Mouse (Mus musculus): ENCODE measurements around the gene Cacna1b. TPM values are rescaled to one million over a fixed set of nuclear protein-coding genes. Genes with fewer than 3 reads are reported as not detected.
A peak's percentile ranks its signal among the peaks of the same experiment; 100 is the strongest.

Cacna1b gene
- polyA plus RNA-seq, 1 experiment from 2014 or later = 0.48 TPM

DNA sequence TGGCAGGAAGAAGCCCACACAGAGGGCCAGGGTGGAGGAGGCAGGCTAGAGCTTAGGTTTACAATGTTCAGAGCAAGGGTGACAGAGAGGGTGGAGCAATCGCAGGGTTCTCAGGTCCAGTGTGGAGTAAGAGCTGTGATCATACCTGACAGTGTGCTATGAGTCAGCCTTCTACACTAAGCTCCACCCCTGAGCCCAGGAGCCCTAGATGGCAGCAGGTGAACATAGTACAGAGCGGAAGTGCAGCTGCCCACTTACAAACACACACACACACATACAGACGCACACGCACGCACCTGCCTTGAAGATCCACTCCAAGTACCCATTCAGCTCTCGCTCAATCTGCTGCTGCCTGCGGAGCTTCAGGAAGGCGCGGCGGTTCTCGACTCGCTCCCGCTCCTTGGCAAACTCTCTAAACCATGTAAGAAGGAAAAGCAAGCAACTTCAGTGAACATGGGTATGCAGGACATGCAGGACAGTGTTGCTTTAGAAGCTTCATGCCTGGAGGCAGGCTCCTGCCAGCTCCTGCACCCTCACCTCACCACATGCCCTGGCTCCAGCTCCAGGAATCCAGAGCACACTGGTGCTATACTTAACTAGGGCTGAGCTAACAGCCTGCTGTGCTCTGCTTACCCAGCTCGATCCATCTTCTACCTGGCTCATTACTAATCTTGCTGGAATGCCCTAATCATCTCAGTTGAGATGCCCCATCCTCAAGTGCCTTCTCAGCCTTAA, 43.1 kb downstream of the Cacna1b start:
- no peak for DNase-seq (ENCODE audit: low spot score)

DNA sequence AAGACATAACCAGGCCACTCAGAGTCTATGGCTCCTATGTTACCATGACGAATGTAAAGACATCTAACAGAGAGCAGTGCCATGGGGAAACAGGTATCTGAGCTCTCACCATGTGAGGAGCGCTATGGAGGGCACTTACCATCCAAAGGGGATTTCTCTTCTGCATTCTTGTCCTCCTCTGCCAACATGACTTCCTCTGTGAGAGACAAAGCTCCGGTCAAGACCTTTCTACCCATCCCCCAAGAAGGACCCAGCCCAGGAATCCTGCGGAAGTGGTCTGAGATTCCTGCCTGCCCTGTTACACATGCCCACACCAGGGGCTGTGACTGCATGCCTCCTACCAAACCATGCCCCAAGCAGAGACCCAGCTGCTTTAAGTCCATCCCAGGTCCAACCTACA, 44.0 kb downstream of the Cacna1b start:
- DNase-seq (ENCODE audit: low spot score) = no peak

DNA sequence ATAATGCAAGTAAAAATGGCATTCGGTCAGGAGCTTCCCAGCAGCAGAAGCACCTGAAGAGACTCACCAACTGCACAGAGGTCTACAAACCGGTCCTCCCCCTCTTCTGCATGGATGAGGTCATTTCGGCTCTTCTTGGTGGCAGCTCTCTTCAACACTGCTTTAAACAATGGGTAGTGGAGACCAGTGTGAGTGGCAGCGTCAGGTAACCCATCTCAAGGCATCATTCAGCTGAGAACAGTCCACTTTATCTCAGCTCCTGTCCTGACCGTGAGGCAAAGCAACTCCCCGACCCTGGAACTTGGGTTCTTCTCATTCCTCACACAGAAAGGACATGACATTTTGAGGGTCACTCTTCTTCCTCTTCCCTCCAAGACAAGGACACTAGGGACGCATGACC, 45.0 kb downstream of the Cacna1b start:
- no peak for DNase-seq (ENCODE audit: low spot score)

DNA sequence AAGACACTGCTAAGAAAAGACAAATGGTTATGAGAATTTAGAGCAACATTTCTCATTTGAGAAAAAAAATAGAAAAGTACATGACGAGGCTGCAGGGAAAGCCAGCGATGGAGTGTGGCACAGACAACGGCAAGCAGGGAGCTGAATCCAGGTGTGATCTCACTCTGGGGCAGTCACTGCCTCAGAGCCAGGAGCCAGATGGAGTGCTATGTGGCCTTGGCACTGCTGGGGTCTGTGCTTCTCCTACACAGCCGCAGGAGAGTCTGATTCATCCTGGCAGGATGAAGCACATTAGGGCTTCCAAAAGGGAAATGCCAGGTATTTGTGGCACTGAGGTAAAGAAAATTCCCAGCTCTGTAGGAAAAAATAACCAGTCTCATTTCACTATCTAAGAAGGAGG, 45.5 kb downstream of the Cacna1b start:
- DNase-seq (ENCODE audit: low spot score) = no peak

DNA sequence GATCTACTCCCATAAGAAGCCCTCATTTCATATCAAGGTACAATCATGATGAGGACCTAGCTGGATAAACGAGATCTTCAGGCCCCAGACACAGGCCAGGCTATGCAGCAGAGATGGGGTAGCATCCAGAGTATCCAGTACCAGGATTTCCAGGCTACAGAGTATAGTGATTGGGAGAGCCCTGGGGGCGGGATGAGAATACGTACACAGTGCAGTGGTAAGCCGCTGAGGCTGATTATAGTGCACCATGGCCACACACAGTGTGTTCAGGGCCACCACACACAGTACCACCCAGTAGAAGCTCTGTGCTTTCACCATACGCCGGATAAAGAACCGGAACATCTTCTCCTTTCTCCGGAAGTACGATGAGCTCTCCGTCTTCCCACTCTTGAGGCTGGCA, 57.0 kb downstream of the Cacna1b start:
- no peak for DNase-seq (ENCODE audit: low spot score)

DNA sequence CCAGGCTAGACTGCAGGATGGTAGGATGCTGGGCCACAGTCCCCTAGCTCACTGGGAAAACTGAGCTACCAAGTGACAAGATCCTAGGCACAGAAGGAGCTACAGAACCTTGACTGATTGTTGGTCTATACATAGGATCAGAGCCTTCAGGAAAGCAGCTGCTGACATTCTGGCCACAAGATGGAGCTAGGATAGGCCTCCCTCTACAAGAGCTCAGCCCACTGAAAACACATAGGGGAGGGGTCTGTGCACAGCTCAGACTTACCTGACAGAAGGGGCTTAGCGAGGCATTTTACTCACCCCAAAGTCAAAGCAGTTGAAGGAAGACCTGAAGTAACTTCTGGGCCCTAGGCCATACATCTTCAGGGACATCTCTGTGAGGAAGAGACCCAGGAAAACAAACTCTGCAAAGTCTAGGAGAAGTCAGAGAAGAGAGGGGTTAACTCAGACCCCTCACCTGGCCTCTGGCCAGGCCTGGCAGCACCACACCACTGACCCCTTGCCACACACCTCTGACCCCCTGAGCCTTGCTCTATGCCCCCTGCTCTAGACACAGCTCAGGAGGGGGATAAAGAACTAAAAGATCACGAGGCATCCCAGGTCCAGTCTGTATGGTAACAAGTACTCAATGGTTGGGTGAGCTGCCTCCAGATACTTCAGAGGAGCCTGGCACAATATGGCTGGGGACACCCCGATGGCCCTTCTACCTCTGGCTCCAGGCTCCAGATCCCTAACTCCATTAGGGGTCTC, 60.6 kb downstream of the Cacna1b start:
- peak; percentile 31 for DNase-seq (ENCODE audit: low spot score)

DNA sequence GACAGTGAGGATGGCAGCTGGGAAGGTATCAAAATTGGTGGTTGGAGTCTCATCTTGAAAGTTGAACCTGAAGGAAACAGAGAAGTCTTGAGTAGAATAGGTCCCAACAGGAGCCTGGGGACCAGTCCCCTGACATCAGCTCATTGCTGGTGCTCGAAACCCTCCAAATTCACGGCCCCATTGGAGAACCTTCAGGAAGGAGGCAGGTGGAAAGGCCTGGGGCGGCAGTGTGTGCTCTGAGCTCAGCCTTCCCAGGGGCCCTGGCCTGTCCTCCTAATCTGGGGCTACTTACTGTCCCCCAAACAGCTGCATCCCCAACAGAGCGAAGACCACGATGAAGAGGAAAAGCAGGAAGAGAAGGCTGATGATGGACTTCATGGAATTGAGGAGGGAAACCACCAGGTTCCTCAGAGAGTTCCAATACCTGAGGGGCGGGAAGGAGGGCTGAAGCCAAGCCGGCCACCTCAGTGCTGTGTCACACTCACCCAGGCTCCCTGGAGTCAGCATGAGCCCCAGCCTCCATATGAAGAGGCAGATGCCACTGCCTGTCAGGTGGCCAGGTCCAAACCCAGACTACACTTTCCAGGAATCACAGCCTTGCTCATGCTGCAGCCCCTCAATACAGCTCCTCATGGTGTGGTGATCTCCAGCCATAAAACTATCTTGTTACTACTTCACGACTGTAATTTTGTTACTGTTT, 65.5 kb downstream of the Cacna1b start:
- DNase-seq (ENCODE audit: low spot score) = no peak

DNA sequence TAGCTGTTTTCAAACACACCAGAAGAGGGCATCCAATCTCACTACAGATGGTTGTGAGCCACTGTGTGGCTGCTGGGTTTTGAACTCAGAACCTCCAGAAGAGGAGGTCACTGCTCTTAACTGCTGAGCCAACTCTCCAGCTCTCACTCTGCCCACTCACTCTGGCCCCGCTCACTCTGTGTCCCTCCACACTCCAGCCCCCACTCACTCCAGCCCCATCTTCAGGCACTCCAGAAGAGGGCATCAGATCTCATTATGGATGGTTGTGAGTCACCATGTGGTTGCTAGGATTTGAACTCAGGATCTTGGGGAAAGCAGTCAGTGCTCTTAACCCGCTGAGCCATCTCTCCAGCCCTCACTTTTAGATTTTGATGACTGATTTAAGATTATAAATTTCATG, 70.6 kb downstream of the Cacna1b start:
- DNase-seq (ENCODE audit: low spot score) = no peak

DNA sequence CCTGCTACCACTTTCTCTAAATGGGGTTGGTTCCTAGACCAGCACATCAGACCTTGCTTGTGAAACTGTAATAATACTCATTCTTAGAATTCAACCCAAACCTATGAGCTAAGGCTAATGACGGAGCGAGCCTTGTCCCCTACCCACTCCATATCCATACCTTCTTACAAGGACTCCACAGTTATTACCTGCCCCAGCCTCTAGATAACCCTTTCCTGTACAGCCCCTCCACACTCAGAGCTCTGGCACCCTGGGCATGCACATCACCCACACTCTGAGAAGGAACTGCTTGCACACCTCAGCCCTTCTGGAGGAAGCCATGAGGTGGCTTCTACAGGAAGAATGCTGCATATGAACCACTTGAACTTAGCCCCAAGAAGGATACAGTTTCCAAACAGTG, 72.6 kb downstream of the Cacna1b start:
- no peak for DNase-seq (ENCODE audit: low spot score)

DNA sequence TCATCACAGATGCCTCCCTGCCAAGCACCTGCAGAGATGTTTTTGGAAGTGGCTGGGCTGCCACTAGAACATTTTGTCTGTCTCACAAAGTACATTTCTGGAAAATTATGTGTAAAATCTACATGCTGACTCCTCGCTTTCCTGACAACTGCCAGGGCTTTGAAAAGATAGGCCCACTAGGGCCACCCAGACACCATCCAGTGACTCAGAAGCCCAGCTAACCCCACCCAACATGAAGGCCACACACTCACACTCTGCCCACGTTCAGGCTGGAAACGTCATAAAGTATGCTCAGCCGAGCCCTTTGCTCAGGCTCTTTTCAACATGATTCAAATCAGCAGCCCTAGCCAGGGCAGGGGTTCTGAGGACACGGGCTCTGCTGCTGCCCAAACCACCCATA, 77.6 kb downstream of the Cacna1b start:
- no peak for DNase-seq (ENCODE audit: low spot score)

DNA sequence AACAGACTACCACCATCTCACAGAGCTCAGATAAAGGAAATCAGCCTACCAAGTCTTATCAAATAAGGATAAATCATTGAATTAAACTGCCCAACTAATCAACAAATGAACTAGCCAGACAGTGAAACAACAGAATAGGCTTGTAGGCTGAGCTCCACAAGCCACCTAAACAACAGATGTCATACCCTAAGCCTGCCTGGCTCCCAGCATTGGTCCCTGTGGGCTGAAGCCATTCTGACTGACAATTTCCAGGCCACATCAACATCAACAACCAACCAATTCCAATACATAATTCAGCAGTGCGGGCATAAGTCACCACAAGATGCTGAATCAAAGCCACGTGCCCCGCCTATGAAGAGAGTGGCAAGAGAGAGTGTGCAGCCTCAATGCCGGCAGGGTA, 78.2 kb downstream of the Cacna1b start:
- no peak for DNase-seq (ENCODE audit: low spot score)

DNA sequence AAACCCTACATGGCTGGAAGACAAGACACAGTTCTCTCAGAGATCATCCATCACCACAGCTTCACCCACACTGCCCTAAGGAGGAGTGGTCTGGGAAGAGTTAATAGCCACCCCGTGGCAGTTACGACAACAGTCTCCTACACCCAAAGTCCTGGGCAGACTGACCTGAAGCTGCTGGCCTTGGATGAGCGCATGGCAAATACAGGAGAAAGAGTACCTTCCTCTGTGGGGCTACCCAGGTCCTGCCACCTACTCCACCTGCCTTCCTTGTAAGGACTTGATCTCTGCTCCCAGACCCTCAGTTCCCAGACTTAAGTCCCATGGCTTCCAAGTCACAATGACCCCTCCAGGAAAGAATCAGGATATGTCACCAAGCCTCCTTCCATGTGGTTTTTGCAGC, 79.7 kb downstream of the Cacna1b start:
- DNase-seq (ENCODE audit: low spot score) = no peak

DNA sequence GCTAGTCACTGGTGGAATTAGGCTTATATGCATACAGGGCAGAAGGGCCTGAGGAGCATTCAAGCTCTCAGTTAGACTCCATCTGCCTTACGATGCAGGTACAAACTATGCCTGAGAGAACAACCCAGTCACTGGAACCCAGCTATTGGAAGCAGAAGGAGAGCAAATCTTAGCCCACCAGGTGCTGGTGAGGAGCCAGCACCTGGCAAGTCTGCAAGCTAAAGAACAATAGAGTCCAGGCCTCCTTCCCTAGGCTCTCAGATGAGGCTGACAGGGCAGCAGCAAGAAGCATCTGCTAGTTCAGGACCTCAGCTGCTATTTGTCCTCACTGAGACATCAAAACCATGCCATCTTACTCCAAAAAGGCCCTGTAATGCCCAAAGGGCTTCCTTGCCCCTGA, 82.2 kb downstream of the Cacna1b start:
- DNase-seq (ENCODE audit: low spot score) = no peak

DNA sequence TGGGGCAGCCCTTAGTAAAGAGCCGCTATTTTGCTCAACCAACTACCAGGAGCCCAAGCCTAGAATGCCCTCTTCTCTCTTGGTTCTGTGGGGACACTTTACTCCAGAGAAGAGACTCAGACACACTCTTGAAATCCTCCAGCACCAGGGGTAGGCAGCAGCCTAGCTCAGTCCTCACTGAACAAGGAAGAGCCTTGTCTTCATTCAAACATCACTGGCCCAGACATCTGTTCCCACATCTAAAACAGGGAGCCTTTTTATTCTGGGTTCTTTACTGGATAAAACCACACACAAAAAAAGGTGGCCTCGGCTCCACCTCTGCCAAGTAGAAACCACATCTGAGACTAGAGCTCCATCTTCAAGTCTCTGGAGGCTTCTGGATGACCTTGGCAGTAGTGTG, 82.8 kb downstream of the Cacna1b start:
- DNase-seq (ENCODE audit: low spot score) = peak; percentile 41

DNA sequence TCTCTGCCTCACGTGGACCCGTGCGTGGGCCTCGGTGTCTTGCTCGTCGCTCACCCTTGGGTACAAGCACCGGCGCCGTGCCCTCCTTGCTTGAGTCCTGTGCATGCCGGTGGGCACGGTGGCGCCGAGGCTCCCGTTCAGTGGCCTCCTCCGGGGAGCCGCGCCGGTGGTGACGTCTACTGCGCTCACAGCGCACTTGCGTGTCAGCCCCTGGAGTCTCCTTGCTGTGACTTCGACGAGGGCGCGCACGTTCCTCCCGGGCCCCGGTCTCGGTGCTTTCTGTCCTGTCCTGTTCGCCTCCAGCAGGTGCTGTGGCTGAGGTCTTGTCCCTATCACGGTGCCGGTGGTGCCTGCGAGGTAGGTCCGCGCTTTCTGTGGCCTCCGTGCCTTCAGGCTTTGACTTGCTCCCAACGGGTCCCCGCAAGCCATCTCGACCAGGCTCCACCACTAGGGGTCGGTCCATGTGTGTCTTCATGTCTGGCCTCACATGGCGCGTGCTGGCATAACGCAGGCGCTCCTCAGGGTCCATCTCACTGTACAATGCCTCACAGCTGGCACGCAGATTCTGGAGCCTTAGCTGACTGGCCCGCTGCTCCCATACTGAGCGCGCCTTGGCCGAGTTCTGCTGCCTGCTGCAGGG, 83.8 kb downstream of the Cacna1b start:
- peak; percentile 66 for DNase-seq (ENCODE audit: low spot score)

DNA sequence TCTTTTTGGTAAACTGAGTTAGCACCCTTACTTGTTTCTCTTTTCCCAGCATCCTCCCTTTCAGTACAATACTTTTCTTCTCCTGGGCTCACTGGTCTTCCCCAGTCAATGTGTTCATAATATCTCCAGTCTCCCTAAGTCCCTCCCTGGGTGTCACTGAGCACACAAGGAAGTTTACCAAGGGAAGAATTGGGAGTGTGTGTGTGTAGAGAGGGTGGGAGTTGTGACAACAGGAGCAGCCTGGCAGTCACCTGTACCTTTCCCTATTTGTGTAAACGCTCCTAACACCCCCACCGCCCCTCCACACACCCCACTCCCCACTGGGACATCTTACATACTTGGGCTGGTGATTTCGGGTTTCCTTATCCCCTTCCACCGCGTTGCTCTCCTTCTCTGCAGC, 84.4 kb downstream of the Cacna1b start:
- no peak for DNase-seq (ENCODE audit: low spot score)

DNA sequence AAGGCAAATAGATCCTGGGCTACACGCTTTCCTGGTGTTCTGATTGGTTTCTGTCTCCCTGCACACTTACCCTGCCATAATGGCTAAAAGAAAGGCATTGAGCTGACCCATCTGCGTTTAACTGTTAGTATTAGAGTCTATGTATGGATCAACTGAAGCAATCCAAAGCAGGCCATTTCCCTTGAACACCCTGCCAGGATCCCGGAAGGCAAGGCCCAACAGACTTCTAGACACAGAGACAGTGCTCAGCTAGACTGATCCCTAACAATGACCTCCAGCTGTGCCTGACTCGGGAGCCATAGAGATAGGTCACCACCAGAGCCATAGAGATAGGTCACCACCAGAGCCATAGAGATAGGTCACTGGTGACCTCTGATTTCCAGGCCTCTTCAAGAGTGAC, 84.8 kb downstream of the Cacna1b start:
- DNase-seq (ENCODE audit: low spot score) = no peak

DNA sequence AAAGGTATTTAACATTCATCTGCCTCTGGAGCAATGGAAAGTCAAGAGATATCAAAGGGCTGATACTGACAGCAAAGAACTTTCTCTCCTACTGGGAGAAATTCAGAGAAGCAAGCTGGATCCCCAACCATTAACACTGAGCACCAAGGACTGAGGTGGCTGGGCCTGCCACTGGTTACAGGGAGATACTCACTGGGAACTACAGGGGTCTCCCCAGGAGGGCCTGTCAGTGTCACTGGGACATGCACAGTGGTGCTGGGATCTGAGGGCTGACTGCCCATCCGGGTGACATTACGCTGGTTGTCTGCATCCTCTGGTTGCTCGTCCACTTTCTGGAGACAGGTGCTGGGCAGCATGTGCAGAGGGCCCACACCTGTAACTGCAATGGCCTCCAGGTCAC, 85.3 kb downstream of the Cacna1b start:
- no peak for DNase-seq (ENCODE audit: low spot score)

DNA sequence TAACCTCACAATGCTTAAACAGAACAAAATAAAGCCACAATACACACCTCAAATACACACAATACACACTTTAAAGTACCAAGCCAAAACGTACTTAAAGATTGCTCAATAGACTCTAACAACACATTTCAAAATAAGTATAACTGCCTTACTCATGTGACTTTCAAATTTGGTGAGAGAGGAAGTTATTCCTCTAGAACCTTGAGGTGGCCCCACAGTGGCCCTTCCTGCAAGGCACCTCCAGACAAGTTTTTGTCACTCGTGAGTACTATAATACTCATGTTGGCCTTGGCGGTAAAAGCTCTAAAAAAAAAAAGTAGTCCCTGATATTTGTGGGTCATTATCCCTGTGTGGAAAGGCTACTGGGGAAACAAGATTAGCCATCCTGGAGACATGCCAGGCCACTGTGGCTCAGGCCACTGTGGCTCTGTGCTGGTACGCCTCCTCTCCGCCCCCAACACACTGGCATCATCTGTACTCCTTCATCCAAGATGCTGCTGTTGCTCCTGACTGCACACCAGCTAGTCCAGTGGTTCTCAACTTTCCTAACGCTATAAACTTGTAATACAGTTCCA, 88.4 kb downstream of the Cacna1b start:
- no peak for DNase-seq (ENCODE audit: low spot score)

DNA sequence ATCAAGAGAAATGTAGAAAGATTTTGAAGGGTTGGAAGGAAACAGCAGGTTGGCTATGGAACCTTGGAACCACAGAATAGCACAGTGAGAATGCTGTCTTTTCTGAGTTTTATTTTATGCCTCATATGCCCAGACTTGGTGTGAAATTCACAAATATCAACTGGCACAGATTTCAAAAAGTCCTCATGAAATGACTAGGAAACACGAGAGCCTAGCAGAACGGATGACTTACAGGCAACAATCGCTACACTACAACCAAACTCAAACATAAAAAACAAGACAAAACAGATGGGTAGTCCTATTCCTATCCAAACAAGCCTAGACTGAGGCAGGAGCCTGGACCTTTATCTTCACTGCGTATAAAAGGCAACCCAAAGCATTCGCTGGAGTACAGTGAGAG, 94.4 kb downstream of the Cacna1b start:
- no peak for DNase-seq (ENCODE audit: low spot score)

DNA sequence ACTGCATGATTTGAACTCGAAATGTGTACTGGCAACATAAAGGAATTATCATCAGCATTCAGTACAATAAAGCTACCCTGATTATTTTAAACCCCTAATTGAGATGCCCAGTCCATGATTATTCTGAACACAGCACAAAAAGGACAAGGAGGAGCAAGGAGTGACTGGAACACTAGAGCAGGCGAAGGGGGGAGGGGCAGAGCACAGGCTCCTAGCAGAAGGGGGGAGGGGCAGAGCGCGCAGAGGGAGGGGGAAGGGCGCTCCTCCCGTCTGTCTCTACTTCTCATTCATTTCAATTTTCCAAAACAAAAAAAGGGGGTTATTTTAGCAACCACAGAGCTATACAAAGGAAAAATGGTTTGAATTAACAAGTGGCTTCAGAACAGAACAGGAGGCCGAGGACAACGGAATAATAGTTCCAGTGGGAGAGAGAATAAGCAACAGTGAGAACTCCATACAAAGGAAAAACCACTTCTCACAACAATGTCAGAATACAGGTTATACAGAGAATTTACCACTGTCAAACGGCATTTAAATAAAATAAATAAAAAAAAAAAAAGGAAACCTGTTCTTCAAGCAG, 98.2 kb downstream of the Cacna1b start:
- DNase-seq (ENCODE audit: low spot score) = no peak
